Mouse (Mus musculus) lung, embryonic 15.5 days (tissue): ENCODE results near the gene Rflna. TPM values are rescaled to one million over a fixed set of nuclear protein-coding genes. Genes with fewer than 3 reads are reported as not detected.

Source experiments
- ATAC-seq: fragments of 200-750 bp; cut with Nextera tagmentation; 2 replicates; pipeline ENCODE4 v1.8.0; 2017; ENCODE audit warnings: moderate number of reproducible peaks, borderline replicate concordance; ENCODE audit not compliant: low FRiP score, low TSS enrichment; ENCODE audit errors: extremely low read depth
- H3K27ac ChIP-seq: fragments of 300-500 bp; sonication (generic); 2 replicates; pipeline ENCODE4 v1.5.1; 2015; ENCODE audit warnings: moderate library complexity, mild to moderate bottlenecking, inconsistent platforms
- H3K27me3 ChIP-seq: fragments of 300-500 bp; sonication (generic); 2 replicates; pipeline ENCODE4 v1.6.1; 2015; ENCODE audit warnings: inconsistent platforms
- H3K36me3 ChIP-seq: fragments of 300-500 bp; sonication (generic); 2 replicates; pipeline ENCODE4 v1.6.1; 2015; ENCODE audit warnings: inconsistent platforms
- H3K4me1 ChIP-seq: fragments of 300-500 bp; sonication (generic); 2 replicates; pipeline ENCODE4 v1.6.1; 2015; ENCODE audit warnings: inconsistent platforms
- H3K4me2 ChIP-seq: fragments of 300-500 bp; sonication (generic); 2 replicates; pipeline ENCODE4 v1.6.1; 2015; ENCODE audit warnings: inconsistent platforms, mild to moderate bottlenecking, moderate library complexity
- H3K4me3 ChIP-seq: fragments of 300-500 bp; sonication (generic); 2 replicates; pipeline ENCODE4 v1.5.1; 2015; ENCODE audit warnings: mild to moderate bottlenecking, inconsistent platforms
- H3K9ac ChIP-seq: fragments of 300-500 bp; sonication (generic); 2 replicates; pipeline ENCODE4 v1.6.1; 2015; ENCODE audit warnings: inconsistent platforms
- H3K9me3 ChIP-seq: fragments of 300-500 bp; sonication (generic); 2 replicates; pipeline ENCODE4 v1.6.1; 2016; ENCODE audit warnings: inconsistent platforms
- whole genome bisulfite sequencing: fragments of 180-500 bp; shearing (Covaris S2); methylation state at CpG from one replicate; pipeline ENCODE4 v1.1.7; 2015; 5-methylcytosine and 5-hydroxymethylcytosine counted together
- polyA plus RNA-seq: library from polyadenylated mRNA; unstranded; fragments of >200 nt; fragmentation: Nextera tagmentation; extraction: Ambion mirVana; gene quantifications from 2 replicates; pipeline ENCODE4 v1.2.1, GENCODE M21; 2015

Rflna gene
- polyA plus RNA-seq, 1 experiment from 2014 or later = 7.7 TPM

GRCm38 (mm10) chr5:124986222-124986621 lies 16.8 kb upstream of the Rflna start:
- no peak for ATAC-seq
- no peak overlapping the region for H3K4me3 ChIP-seq
- no peak overlapping the region for H3K9ac ChIP-seq
- H3K27ac ChIP-seq = no peak overlapping the region
- no peaks in the 10 kb centered on the region for H3K36me3 ChIP-seq
- WGBS = 83% methylated on average over 5 of the region's 5 CpGs
- peaks cover 8% of the 10 kb centered on the region; the same call in 1 of the 2 replicates for H3K4me1 ChIP-seq
- H3K9me3 ChIP-seq = no peaks in the 10 kb centered on the region
- no peaks in the 10 kb centered on the region for H3K27me3 ChIP-seq
- no peak overlapping the region for H3K4me2 ChIP-seq

GRCm38 (mm10) chr5:124986656-124987055 lies 16.4 kb upstream of the Rflna start:
- Histone ChIP-seq H3K9ac (no peak overlapping the region), H3K9me3 (no peaks in the 10 kb centered on the region), H3K27ac (no peak overlapping the region), H3K36me3 (no peaks in the 10 kb centered on the region), H3K4me1 (peaks cover 8% of the 10 kb centered on the region; the same call in 1 of the 2 replicates), H3K4me2 (no peak overlapping the region), H3K4me3 (no peak overlapping the region), H3K27me3 (no peaks in the 10 kb centered on the region)
- WGBS = 81% methylated on average over 5 of the region's 5 CpGs
- ATAC-seq = no peak

- ATAC-seq = peak; percentile 52; the same call in 1 of the 2 replicates
- Histone ChIP-seq H3K9ac (no peak overlapping the region), H3K9me3 (no peaks in the 10 kb centered on the region), H3K4me3 (no peak overlapping the region), H3K36me3 (no peaks in the 10 kb centered on the region), H3K27ac (no peak overlapping the region), H3K27me3 (no peaks in the 10 kb centered on the region), H3K4me1 (peaks cover 27% of the 10 kb centered on the region), H3K4me2 (no peak overlapping the region)
- WGBS = 55% methylated on average over 2 of the region's 2 CpGs
Observed at GRCm38 (mm10) chr5:124989724-124990123, 13.3 kb upstream of the Rflna start.

GRCm38 (mm10) chr5:124992323-124992722 lies 10.7 kb upstream of the Rflna start:
- H3K9me3 ChIP-seq = no peaks in the 10 kb centered on the region
- H3K4me3 ChIP-seq = no peak overlapping the region
- ATAC-seq = no peak
- no peak overlapping the region for H3K9ac ChIP-seq
- H3K27ac ChIP-seq = peak overlapping the region; percentile 88
- H3K36me3 ChIP-seq = no peaks in the 10 kb centered on the region
- H3K4me2 ChIP-seq = peak overlapping the region; percentile 10; the same call in 1 of the 2 replicates
- 59% methylated on average over 8 of the region's 8 CpGs for WGBS
- no peaks in the 10 kb centered on the region for H3K27me3 ChIP-seq
- peaks cover 34% of the 10 kb centered on the region for H3K4me1 ChIP-seq

- WGBS = 33% methylated on average over 11 of the region's 11 CpGs
- Histone ChIP-seq H3K27me3 (no peaks in the 10 kb centered on the region), H3K4me3 (no peak overlapping the region), H3K9ac (no peak overlapping the region), H3K4me1 (peaks cover 34% of the 10 kb centered on the region), H3K27ac (peak overlapping the region; percentile 88), H3K36me3 (no peaks in the 10 kb centered on the region), H3K4me2 (peak overlapping the region; percentile 10; the same call in 1 of the 2 replicates), H3K9me3 (no peaks in the 10 kb centered on the region)
- no peak for ATAC-seq
Observed at GRCm38 (mm10) chr5:124992891-124993290, 10.1 kb upstream of the Rflna start.

GRCm38 (mm10) chr5:124996816-124997215 lies 6.2 kb upstream of the Rflna start:
- Histone ChIP-seq H3K9me3 (no peaks in the 10 kb centered on the region), H3K9ac (no peak overlapping the region), H3K4me2 (no peak overlapping the region), H3K27me3 (no peaks in the 10 kb centered on the region), H3K36me3 (no peaks in the 10 kb centered on the region), H3K27ac (no peak overlapping the region), H3K4me1 (peaks cover 25% of the 10 kb centered on the region), H3K4me3 (no peak overlapping the region)
- peak; percentile 33; the same call in 1 of the 2 replicates for ATAC-seq
- 49% methylated on average over 6 of the region's 6 CpGs for WGBS

- ATAC-seq = no peak
- no peaks in the 10 kb centered on the region for H3K36me3 ChIP-seq
- H3K27ac ChIP-seq = no peak overlapping the region
- no peaks in the 10 kb centered on the region for H3K9me3 ChIP-seq
- H3K4me3 ChIP-seq = no peak overlapping the region
- peaks cover 19% of the 10 kb centered on the region for H3K4me1 ChIP-seq
- H3K4me2 ChIP-seq = no peak overlapping the region
- no peak overlapping the region for H3K9ac ChIP-seq
- 79% methylated on average over 4 of the region's 4 CpGs for WGBS
- 0 out of 2 replicates have a peak, but pooled peaks cover 5% of the 10 kb centered on the region for H3K27me3 ChIP-seq
Observed at GRCm38 (mm10) chr5:124997913-124998312, 5.1 kb upstream of the Rflna start.

GRCm38 (mm10) chr5:125000756-125001250 lies 2.2 kb upstream of the Rflna start:
- Histone ChIP-seq H3K9me3 (no peaks in the 10 kb centered on the region), H3K36me3 (no peaks in the 10 kb centered on the region), H3K4me3 (no peak overlapping the region), H3K27me3 (peaks cover 18% of the 10 kb centered on the region), H3K9ac (no peak overlapping the region), H3K27ac (no peak overlapping the region), H3K4me1 (peaks cover 30% of the 10 kb centered on the region), H3K4me2 (no peak overlapping the region)
- 64% methylated on average over 10 of the region's 10 CpGs for WGBS
- no peak for ATAC-seq

GRCm38 (mm10) chr5:125003873-125004255 lies 843 bp downstream of the Rflna start:
- ATAC-seq = no peak
- no peaks in the 10 kb centered on the region for H3K36me3 ChIP-seq
- H3K4me3 ChIP-seq = peak overlapping the region; percentile 47
- H3K27me3 ChIP-seq = peaks cover 18% of the 10 kb centered on the region
- WGBS = 9% methylated on average over 15 of the region's 15 CpGs
- H3K27ac ChIP-seq = no peak overlapping the region
- peak overlapping the region; percentile 94 for H3K4me2 ChIP-seq
- H3K9me3 ChIP-seq = no peaks in the 10 kb centered on the region
- H3K9ac ChIP-seq = peak overlapping the region; percentile 48
- peaks cover 41% of the 10 kb centered on the region for H3K4me1 ChIP-seq

- H3K9me3 ChIP-seq = no peaks in the 10 kb centered on the region
- H3K4me2 ChIP-seq = peak overlapping the region; percentile 1; the same call in 1 of the 2 replicates
- no peak overlapping the region for H3K27ac ChIP-seq
- peaks cover 41% of the 10 kb centered on the region for H3K4me1 ChIP-seq
- WGBS = 38% methylated on average over 9 of the region's 9 CpGs
- H3K9ac ChIP-seq = no peak overlapping the region
- H3K36me3 ChIP-seq = no peaks in the 10 kb centered on the region; the same call in 1 of the 2 replicates
- H3K27me3 ChIP-seq = peaks cover 18% of the 10 kb centered on the region
- no peak overlapping the region for H3K4me3 ChIP-seq
- ATAC-seq = peak; percentile 34; the same call in 1 of the 2 replicates
Observed at GRCm38 (mm10) chr5:125005871-125006652, 3.0 kb downstream of the Rflna start.

GRCm38 (mm10) chr5:125006896-125007295 lies 3.9 kb downstream of the Rflna start:
- no peak overlapping the region for H3K4me3 ChIP-seq
- H3K4me1 ChIP-seq = peaks cover 41% of the 10 kb centered on the region
- no peak overlapping the region for H3K27ac ChIP-seq
- peaks cover 18% of the 10 kb centered on the region for H3K27me3 ChIP-seq
- whole genome bisulfite sequencing = 52% methylated on average over 5 of the region's 5 CpGs
- no peaks in the 10 kb centered on the region; the same call in 1 of the 2 replicates for H3K36me3 ChIP-seq
- ATAC-seq = no peak
- no peaks in the 10 kb centered on the region for H3K9me3 ChIP-seq
- no peak overlapping the region for H3K4me2 ChIP-seq
- no peak overlapping the region for H3K9ac ChIP-seq

- no peak for ATAC-seq
- no peak overlapping the region for H3K9ac ChIP-seq
- no peaks in the 10 kb centered on the region for H3K9me3 ChIP-seq
- no peak overlapping the region for H3K27ac ChIP-seq
- H3K4me2 ChIP-seq = no peak overlapping the region
- H3K4me3 ChIP-seq = no peak overlapping the region
- H3K36me3 ChIP-seq = peaks cover 8% of the 10 kb centered on the region; the same call in 1 of the 2 replicates
- H3K27me3 ChIP-seq = no peaks in the 10 kb centered on the region
- WGBS = 91% methylated on average over 24 of the region's 24 CpGs
- peaks cover 14% of the 10 kb centered on the region for H3K4me1 ChIP-seq
Observed at GRCm38 (mm10) chr5:125011166-125011565, 8.1 kb downstream of the Rflna start.
